ENCODE assay signal across 8 mouse cellular contexts in the genomic region with DNA sequence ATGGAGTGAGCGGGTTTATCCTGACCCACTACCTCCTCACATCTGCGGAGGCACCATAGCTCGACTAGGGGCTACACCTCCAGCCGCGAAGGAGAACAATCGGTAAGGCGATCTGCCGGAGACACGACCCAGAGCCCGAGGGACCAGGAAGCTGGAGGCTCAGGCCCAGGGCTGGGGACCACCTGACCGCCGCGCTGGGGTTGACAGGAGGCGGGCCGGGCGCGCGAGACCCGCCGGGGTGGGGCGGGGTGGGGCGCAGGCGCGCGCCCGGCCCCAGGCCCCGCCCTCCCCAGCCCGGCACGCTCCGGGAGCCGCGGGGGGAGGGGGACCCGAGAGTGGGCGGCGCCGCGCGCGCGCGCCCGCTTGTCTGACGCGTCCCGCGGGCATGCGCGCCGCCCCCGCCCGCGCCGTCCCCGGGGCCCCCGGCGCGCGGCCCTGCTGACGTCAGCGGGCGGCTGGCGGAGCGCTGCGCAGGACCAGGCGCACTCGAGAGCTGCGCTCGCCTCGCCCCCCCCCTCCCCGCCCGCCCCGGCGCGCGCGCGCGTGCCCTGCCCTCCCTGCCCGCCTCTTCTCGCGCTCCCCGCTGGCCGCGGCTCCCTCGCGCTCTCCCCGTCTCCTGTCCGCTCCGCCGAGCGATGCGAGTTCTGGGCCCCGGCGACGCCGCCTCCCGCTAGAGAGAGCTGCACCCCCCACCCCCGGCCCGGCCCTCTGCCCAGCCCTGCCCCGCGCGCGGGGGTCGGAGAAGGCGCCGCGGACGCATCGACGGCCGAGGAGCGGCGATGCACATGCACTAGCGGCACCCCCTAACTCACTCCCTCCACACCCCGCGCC. TPM values are rescaled to one million over a fixed set of nuclear protein-coding genes. Genes with fewer than 3 reads are reported as not detected.
DNase-seq lines count a peak whose midpoint lies in the region; ATAC-seq and TF ChIP-seq lines count a peak whose summit lies in the region.

No protein-coding gene starts in this region.

- peaks cover 22% of the 10 kb centered on the region for H3K27me3 ChIP-seq in embryonic facial prominence, embryonic 12.5 days
- peaks cover 30% of the 10 kb centered on the region for H3K27me3 ChIP-seq in limb, embryonic 14.5 days (ENCODE audit: control insufficient read depth, insufficient read depth, low read length)
- H3K27me3 ChIP-seq in myocyte (ENCODE audit: control insufficient read depth, insufficient read depth, insufficient read length): no peaks in the 10 kb centered on the region
- H3K27me3 ChIP-seq in stomach, embryonic 16.5 days (ENCODE audit: control insufficient read depth, insufficient read depth, low read length): peaks cover 15% of the 10 kb centered on the region

- H3ac ChIP-seq in myocyte (ENCODE audit: control insufficient read depth, insufficient read length): peak overlapping the region; percentile 83

- no peak for TF ChIP-seq POLR2A in limb, embryonic 14.5 days (IDR thresholded peaks at IDR 0.05; ENCODE audit: borderline replicate concordance, extremely low read depth, insufficient read depth, insufficient read length)
- TF ChIP-seq POLR2A in myocyte (IDR thresholded peaks at IDR 0.05; ENCODE audit: insufficient read length, low read depth): peak; percentile 64

- peaks cover 20% of the 10 kb centered on the region; the same call in 1 of the 2 replicates for H3K4me1 ChIP-seq in embryonic facial prominence, embryonic 12.5 days
- H3K4me1 ChIP-seq in limb, embryonic 14.5 days (ENCODE audit: control insufficient read depth, insufficient read depth, low read length): peaks cover 14% of the 10 kb centered on the region
- peaks cover 15% of the 10 kb centered on the region for H3K4me1 ChIP-seq in stomach, embryonic 16.5 days (ENCODE audit: control insufficient read depth, insufficient read depth, low read length)

- no peaks in the 10 kb centered on the region for H3K36me3 ChIP-seq in embryonic facial prominence, embryonic 12.5 days
- H3K36me3 ChIP-seq in limb, embryonic 14.5 days (ENCODE audit: control insufficient read depth, insufficient read depth, low read length): no peaks in the 10 kb centered on the region
- H3K36me3 ChIP-seq in myocyte (ENCODE audit: control insufficient read depth, insufficient read depth): no peaks in the 10 kb centered on the region
- no peaks in the 10 kb centered on the region for H3K36me3 ChIP-seq in stomach, embryonic 16.5 days (ENCODE audit: control insufficient read depth, insufficient read depth, low read length)

- no peaks in the 10 kb centered on the region for H3K79me2 ChIP-seq in myocyte (ENCODE audit: control insufficient read depth, insufficient read depth)

- peak overlapping the region; percentile 78 for H3K4me2 ChIP-seq in embryonic facial prominence, embryonic 12.5 days (replicated peaks)
- peak overlapping the region; percentile 74 for H3K4me2 ChIP-seq in limb, embryonic 14.5 days (replicated peaks; ENCODE audit: low read depth, low read length, severe bottlenecking)
- peak overlapping the region; percentile 78 for H3K4me2 ChIP-seq in myocyte (ENCODE audit: low read depth)
- peak overlapping the region; percentile 79 for H3K4me2 ChIP-seq in stomach, embryonic 16.5 days (ENCODE audit: low read depth, low read length)

- H3K27ac ChIP-seq in embryonic facial prominence, embryonic 12.5 days: peak overlapping the region; percentile 41
- H3K27ac ChIP-seq in limb, embryonic 14.5 days (replicated peaks; ENCODE audit: low read depth, low read length): no peak overlapping the region
- peak overlapping the region; percentile 39; the same call in 1 of the 2 replicates for H3K27ac ChIP-seq in stomach, embryonic 16.5 days (ENCODE audit: low read length)

- 1% methylated on average over 33 of the region's 116 CpGs for WGBS in embryonic facial prominence, embryonic 12.5 days
- WGBS in limb, embryonic 14.5 days: 0% methylated on average over 27 of the region's 116 CpGs
- under 1% methylated on average over 87 of the region's 116 CpGs for WGBS in stomach, embryonic 16.5 days

- peak; percentile 19 to 43 for DNase-seq in spleen, adult 18-20 months
- no peak for DNase-seq in spleen, adult 12 weeks (ENCODE audit: low spot score)
- DNase-seq in heart, adult 8-10 months (ENCODE audit: low spot score): peak; percentile 58
- peak; percentile 40 to 54 for DNase-seq in kidney, adult 8-10 months
- peak; percentile 87 for DNase-seq in limb, embryonic 14.5 days (ENCODE audit: low spot score)

- peak overlapping the region; percentile 65 for H3K4me3 ChIP-seq in embryonic facial prominence, embryonic 12.5 days
- H3K4me3 ChIP-seq in limb, embryonic 14.5 days (replicated peaks; ENCODE audit: low read length): peak overlapping the region; percentile 60
- H3K4me3 ChIP-seq in myocyte: peak overlapping the region; percentile 41
- peak overlapping the region; percentile 71 for H3K4me3 ChIP-seq in stomach, embryonic 16.5 days (replicated peaks; ENCODE audit: low read length)

- H3K9ac ChIP-seq in embryonic facial prominence, embryonic 12.5 days: peak overlapping the region; percentile 69
- H3K9ac ChIP-seq in limb, embryonic 14.5 days (ENCODE audit: low read depth, low read length, severe bottlenecking): peak overlapping the region; percentile 55
- peak overlapping the region; percentile 79 for H3K9ac ChIP-seq in stomach, embryonic 16.5 days (ENCODE audit: low read length)

- H3K9me3 ChIP-seq in embryonic facial prominence, embryonic 12.5 days: no peaks in the 10 kb centered on the region
- H3K9me3 ChIP-seq in limb, embryonic 14.5 days (ENCODE audit: control insufficient read depth, low read length): no peaks in the 10 kb centered on the region
- H3K9me3 ChIP-seq in stomach, embryonic 16.5 days (replicated peaks; ENCODE audit: control insufficient read depth, low read length): no peaks in the 10 kb centered on the region

- ATAC-seq in embryonic facial prominence, embryonic 12.5 days (ENCODE audit: insufficient number of reproducible peaks, insufficient read depth, low FRiP score, low TSS enrichment): peak; percentile 81
- ATAC-seq in limb, embryonic 14.5 days (ENCODE audit: low FRiP score, low read depth): peak; percentile 87
- peak; percentile 91 for ATAC-seq in stomach, embryonic 16.5 days (ENCODE audit: insufficient read depth, low FRiP score)

TF ChIP-seq in myocyte, 11 proteins besides CTCF, POLR2A, EP300 and RAD21:
- TF ChIP-seq MYOG (IDR thresholded peaks at IDR 0.05; ENCODE audit: control insufficient read depth in 1 of 3, insufficient read depth in 1 of 3, insufficient read length in 2 of 3, low read depth in 2 of 3) (no peak), MAX (IDR thresholded peaks at IDR 0.05; ENCODE audit: low read depth) (no peak), TCF3 (IDR thresholded peaks at IDR 0.05; ENCODE audit: insufficient read length, low read depth) (no peak), MYOD1 (IDR thresholded peaks at IDR 0.05; ENCODE audit: control insufficient read depth in 1 of 3, insufficient read length in 2 of 3, low read depth in 2 of 3) (peak in 1 of 3 experiments; percentile 18), POLR2AphosphoS2 (IDR thresholded peaks at IDR 0.05; ENCODE audit: insufficient read length, low read depth) (peak; percentile 49), SRF (IDR thresholded peaks at IDR 0.05; ENCODE audit: control insufficient read depth, insufficient read length, low read depth) (no peak), TCF12 (IDR thresholded peaks at IDR 0.05; ENCODE audit: insufficient read depth, poor library complexity, severe bottlenecking) (no peak), REST (IDR thresholded peaks at IDR 0.05; ENCODE audit: insufficient read depth, insufficient read length) (no peak), E2F4 (IDR thresholded peaks at IDR 0.05; ENCODE audit: insufficient read depth) (no peak), CEBPB (IDR thresholded peaks at IDR 0.05; ENCODE audit: insufficient read depth, poor library complexity, severe bottlenecking) (no peak), USF1 (IDR thresholded peaks at IDR 0.05; ENCODE audit: low read depth) (no peak)

RNA-seq across cellular contexts. Expression of gene Gnao1, which starts 0.5 kb away (rescaled TPM):
- 12.9 and 16.7 TPM in 2 replicates for polyA plus RNA-seq in embryonic facial prominence, embryonic 12.5 days (2016; fragmentation: Nextera tagmentation; extraction: Ambion mirVana)
- total RNA-seq in heart, adult 8-10 months (2022): 10 to 100 TPM; 18.5 to 26.9 (median 21.6) TPM
- 13.5 and 16.5 TPM in 2 replicates for polyA plus RNA-seq in limb, embryonic 14.5 days (2012; rRNA removed)
- polyA plus RNA-seq in limb, embryonic 14.5 days (2014; fragmentation: Nextera tagmentation; extraction: Ambion mirVana): 4.2 and 4.3 TPM in 2 replicates
- 31.8 TPM for polyA plus RNA-seq in myocyte (2012; fragmentation: generic; extraction: Trizol)
- 11.6 and 11.7 TPM in 2 replicates for polyA plus RNA-seq in stomach, embryonic 16.5 days (2015; fragmentation: Nextera tagmentation; extraction: Ambion mirVana)
